Mouse (Mus musculus) telencephalon, adult 2 months (tissue): ENCODE data around the gene Fbxo33.

Source experiments
- DNase-seq: peaks from one replicate; pipeline ENCODE4 v3.0.0-alpha.2; 2011; ENCODE audit warnings: low read depth, low spot score

Gene Fbxo33

GRCm38 (mm10) chr12:59198750-59199149 lies 20.8 kb downstream of the Fbxo33 start:
- DNase-seq: no peak

- DNase-seq: no peak
These were observed 23.6 kb downstream of the Fbxo33 start for GRCm38 (mm10) chr12:59195941-59196340.

- DNase-seq: no peak
These were observed 24.5 kb downstream of the Fbxo33 start for GRCm38 (mm10) chr12:59195065-59195464.

GRCm38 (mm10) chr12:59194341-59195003 lies 25.1 kb downstream of the Fbxo33 start:
- DNase-seq: no peak

GRCm38 (mm10) chr12:59193637-59194036 lies 25.9 kb downstream of the Fbxo33 start:
- DNase-seq: no peak

GRCm38 (mm10) chr12:59188086-59188682 lies 31.3 kb downstream of the Fbxo33 start:
- peak; percentile 28 for DNase-seq

DNA sequence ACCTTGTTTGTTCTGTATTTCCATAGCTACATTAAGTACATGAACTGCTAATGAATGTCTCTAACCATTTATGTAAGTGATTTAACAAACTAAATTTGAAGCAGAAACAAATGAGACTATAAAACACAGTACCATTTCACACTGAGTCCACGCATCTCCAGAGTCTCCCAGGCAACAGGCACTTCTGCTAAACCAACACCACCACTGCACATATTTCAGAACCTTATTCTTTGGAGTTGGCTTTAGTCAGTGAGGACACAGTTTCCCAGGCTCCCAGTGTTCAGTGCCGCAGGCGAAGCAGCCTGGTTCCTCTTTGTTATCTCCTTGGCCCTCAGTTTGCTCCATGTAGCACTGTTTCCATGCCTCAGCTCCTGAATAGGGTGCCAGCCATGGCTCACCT lies 41.7 kb downstream of the Fbxo33 start:
- peak; percentile 62 for DNase-seq

- DNase-seq: no peak
These were observed 49.6 kb downstream of the Fbxo33 start for GRCm38 (mm10) chr12:59169935-59170334.

GRCm38 (mm10) chr12:59166557-59166956 lies 53.0 kb downstream of the Fbxo33 start:
- DNase-seq: no peak

DNA sequence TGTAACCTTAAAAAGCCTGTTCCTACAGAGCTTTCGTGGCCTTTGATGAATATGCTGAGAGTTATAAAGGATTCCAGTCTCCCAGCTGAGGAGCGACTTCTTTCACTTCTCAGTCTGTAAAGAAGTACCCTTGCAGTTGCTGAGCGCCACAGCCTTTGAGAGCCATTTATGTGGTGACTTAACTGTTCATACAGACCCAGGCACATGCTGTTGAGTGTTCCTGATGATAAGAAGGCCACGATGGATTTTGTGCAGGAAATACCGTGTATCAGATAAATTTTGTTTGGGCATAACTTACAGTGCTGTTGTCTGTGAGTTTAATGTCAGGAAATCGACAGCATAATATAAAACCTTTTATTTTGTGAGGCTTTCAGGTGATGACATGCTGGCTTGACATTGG lies 55.0 kb downstream of the Fbxo33 start:
- DNase-seq: no peak

DNA sequence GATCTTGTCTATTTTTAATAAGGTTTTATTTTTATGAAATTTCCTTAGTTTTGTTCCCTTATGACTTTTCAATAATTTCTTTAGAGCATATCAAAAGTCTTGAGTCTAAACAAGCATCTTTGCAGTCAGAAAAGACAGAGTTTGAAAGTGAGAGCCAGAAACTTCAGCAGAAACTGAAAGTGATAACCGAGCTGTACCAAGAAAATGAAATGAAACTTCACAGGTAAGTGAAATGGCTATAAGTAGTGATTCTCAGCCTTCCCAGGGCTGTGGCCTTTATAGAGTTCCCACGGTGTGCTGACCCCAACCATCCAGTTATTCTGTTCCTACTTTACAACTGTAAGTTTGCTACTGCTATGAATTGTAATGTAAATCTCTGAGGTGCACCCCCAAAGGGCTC lies 56.7 kb downstream of the Fbxo33 start:
- DNase-seq: no peak

DNA sequence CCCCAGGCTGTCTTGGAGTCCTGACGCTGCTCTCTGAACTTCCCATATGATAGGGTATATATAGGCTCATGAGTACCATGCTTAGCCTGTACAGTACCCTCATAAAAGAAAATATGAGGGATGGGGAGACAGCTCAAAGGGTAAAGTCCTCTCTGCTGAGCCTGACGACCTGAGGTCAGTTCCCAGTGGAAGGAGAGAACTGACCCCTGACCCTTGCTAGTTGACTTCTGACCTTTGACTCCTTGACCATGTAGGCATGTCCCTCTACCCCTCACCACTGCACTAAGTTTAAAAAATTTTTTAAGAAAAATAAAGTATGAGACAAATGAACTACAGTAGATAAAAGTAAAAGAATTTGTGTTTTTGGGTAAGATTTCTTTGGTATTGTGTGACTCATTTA lies 58.4 kb downstream of the Fbxo33 start:
- no peak for DNase-seq
